Mouse (Mus musculus): ENCODE measurements around the gene Mafk.
"Not testable (repeated sequence)": the region's sequence is repeated elsewhere in the genome, so short reads cannot be mapped to it uniquely, and the experiment has no call there.

- not testable (repeated sequence) for TF ChIP-seq POLR2A (IDR thresholded peaks at IDR 0.05; ENCODE audit: low read depth, low read length); CTCF (conservative IDR thresholded peaks at IDR 0.05; ENCODE audit: insufficient read depth, insufficient read length, low read depth, low read length)
Measured at GRCm38 (mm10) chr5:139742640-139743039, 48.7 kb upstream of the Mafk start.
